Mouse (Mus musculus) liver, embryonic 14.5 days (tissue): ENCODE measurements around the gene Cacna2d2. TPM values are rescaled to one million over a fixed set of nuclear protein-coding genes. Genes with fewer than 3 reads are reported as not detected.

Source experiments
- ATAC-seq: fragments of 200-750 bp; cut with Nextera tagmentation; 2 replicates; pipeline ENCODE4 v1.8.0; 2017; ENCODE audit warnings: moderate number of reproducible peaks, mild to moderate bottlenecking, moderate library complexity; ENCODE audit not compliant: insufficient read depth
- DNase-seq, 3 experiments: peaks; one replicate each; pipeline ENCODE4 v3.0.0-alpha.2; 2012 to 2013; ENCODE audit warnings: low read depth in 3 of 3, low spot score in 3 of 3
- H3K27ac ChIP-seq: fragments of 300-500 bp; sonication (generic); 2 replicates; pipeline ENCODE4 v1.5.1; 2014; ENCODE audit warnings: moderate library complexity, mild to moderate bottlenecking, control low read depth, inconsistent platforms
- H3K27me3 ChIP-seq: fragments of 300-500 bp; sonication (generic); 2 replicates; pipeline ENCODE4 v1.6.1; 2014; ENCODE audit warnings: mild to moderate bottlenecking, low read length, moderate library complexity; ENCODE audit not compliant: control insufficient read depth, insufficient read depth
- H3K36me3 ChIP-seq: fragments of 300-500 bp; sonication (generic); replicated peaks from 2 replicates; pipeline ENCODE4 v1.6.1; 2014; ENCODE audit warnings: low read depth; ENCODE audit not compliant: control insufficient read depth, insufficient read depth
- H3K4me1 ChIP-seq, 2 experiments: fragments of 200-500 bp in 1 of 2; fragments of 300-500 bp in 1 of 2; sonication (generic) in 1 of 2; replicated peaks; 2 replicates each; pipeline ENCODE4 v1.6.1; 2012 to 2014; ENCODE audit warnings: antibody characterized with exemption in 1 of 2, inconsistent platforms in 1 of 2, low read length in 1 of 2; ENCODE audit not compliant: control insufficient read depth in 2 of 2, insufficient read depth in 2 of 2
- H3K4me2 ChIP-seq: fragments of 300-500 bp; sonication (generic); 2 replicates; pipeline ENCODE4 v1.6.1; 2014; ENCODE audit warnings: low read depth, mild to moderate bottlenecking, control low read depth, moderate library complexity
- H3K4me3 ChIP-seq, 2 experiments: fragments of 200-500 bp in 1 of 2; fragments of 300-500 bp in 1 of 2; sonication (generic) in 1 of 2; 2 replicates each; pipeline ENCODE4 v1.5.1; 2012 to 2014; ENCODE audit warnings: low read depth in 2 of 2, low read length in 2 of 2, mild to moderate bottlenecking in 2 of 2, control low read depth in 1 of 2, inconsistent platforms in 1 of 2, moderate library complexity in 1 of 2; ENCODE audit not compliant: insufficient read depth in 1 of 2
- H3K9ac ChIP-seq: fragments of 300-500 bp; sonication (generic); replicated peaks from 2 replicates; pipeline ENCODE4 v1.6.1; 2014; ENCODE audit warnings: mild to moderate bottlenecking, control low read depth, moderate library complexity
- H3K9me3 ChIP-seq: fragments of 300-500 bp; sonication (generic); 2 replicates; pipeline ENCODE4 v1.6.1; 2016; ENCODE audit warnings: low read length, mixed read lengths; ENCODE audit not compliant: control insufficient read depth
- CTCF ChIP-seq: IDR thresholded peaks from 2 replicates; pipeline ENCODE4 v1.5.1; 2016; ENCODE audit warnings: antibody characterized with exemption, low read depth, control low read depth
- EP300 ChIP-seq: IDR thresholded peaks from 2 replicates; pipeline ENCODE4 v1.6.1; 2016; ENCODE audit warnings: antibody characterized with exemption, low read depth
- WGBS: fragments of 180-500 bp; shearing (Covaris S2); extraction: QIAGEN DNeasy Blood & Tissue Kit; methylation state at CpG from one replicate; pipeline ENCODE4 v1.1.7; 2014; ENCODE audit not compliant: insufficient replicate concordance; 5-methylcytosine and 5-hydroxymethylcytosine counted together
- polyA plus RNA-seq, 2 experiments: library from polyadenylated mRNA; depleted of rRNA in 1 of 2; stranded (reverse) in 1 of 2; unstranded in 1 of 2; fragments of >200 nt; fragmentation: Nextera tagmentation in 1 of 2; extraction: Ambion mirVana in 1 of 2; gene quantifications; 2 replicates each; pipeline versions ENCODE4 v1.2.1 to v1.2.3; 2012 to 2014

Gene Cacna2d2
- polyA plus RNA-seq, 2 experiments: 0.06 TPM; not detected in 1

DNA sequence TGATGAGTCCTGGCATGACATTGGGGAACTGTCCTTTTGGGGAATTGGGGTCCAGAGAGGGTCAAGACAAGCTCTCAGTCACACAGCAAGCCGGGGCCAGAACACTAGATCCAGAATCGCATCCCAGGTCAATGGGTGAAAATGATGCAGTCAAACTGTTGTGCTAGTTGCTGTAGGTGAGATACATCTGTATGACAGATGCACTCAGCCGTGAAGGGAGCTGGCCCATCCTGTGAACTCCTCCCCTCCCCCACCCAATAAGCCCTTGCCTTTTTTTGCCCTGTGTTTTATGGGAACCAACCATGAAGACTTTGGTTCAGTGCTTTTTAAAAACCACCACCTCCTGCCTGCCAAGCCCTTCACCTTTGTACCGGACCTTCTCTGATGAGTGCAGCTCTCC lies 43.5 kb downstream of the Cacna2d2 start:
- H3K36me3 ChIP-seq: no peaks in the 10 kb centered on the region
- DNase-seq: no peak

DNA sequence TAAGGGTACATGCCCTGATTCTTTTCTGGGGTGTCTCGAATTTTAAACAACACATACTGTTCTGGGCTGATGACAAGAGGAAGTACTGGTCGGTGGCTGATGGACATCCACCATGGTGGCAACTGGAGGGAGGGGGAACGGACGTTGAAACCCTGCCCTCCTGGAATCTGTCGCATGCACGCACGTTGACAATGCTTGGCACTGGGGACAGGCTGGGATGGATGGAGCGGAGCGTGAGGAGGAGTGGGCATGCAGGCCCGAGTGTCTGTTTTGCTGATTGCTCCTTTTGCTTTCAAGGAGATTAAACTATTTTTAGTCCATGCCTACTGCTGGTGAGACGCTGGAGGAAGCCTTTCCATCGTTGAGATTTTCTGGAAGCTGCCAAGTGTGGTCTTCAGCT lies 43.9 kb downstream of the Cacna2d2 start:
- Histone ChIP-seq H3K4me3 (no peak overlapping the region), H3K9ac (no peak overlapping the region), H3K4me1 (no peaks in the 10 kb centered on the region), H3K9me3 (no peaks in the 10 kb centered on the region), H3K27me3 (no peaks in the 10 kb centered on the region; the same call in 1 of the 2 replicates), H3K4me2 (no peak overlapping the region), H3K27ac (no peak overlapping the region), H3K36me3 (no peaks in the 10 kb centered on the region)
- TF ChIP-seq EP300 (no peak), CTCF (no peak)
- ATAC-seq: no peak
- WGBS: 55% methylated on average over 12 of the region's 12 CpGs
- DNase-seq: no peak

More for the DNA sequence above, 43.5 kb downstream of the Cacna2d2 start:
- 60% methylated on average over 4 of the region's 4 CpGs for WGBS
- TF ChIP-seq EP300 (no peak), CTCF (no peak)
- no peak overlapping the region for H3K4me2 ChIP-seq
- H3K27me3 ChIP-seq: no peaks in the 10 kb centered on the region; the same call in 1 of the 2 replicates
- H3K9ac ChIP-seq: no peak overlapping the region
- no peak for ATAC-seq
- no peak overlapping the region for H3K4me3 ChIP-seq
- H3K4me1 ChIP-seq: no peaks in the 10 kb centered on the region
- H3K27ac ChIP-seq: no peak overlapping the region
- H3K9me3 ChIP-seq: no peaks in the 10 kb centered on the region

DNA sequence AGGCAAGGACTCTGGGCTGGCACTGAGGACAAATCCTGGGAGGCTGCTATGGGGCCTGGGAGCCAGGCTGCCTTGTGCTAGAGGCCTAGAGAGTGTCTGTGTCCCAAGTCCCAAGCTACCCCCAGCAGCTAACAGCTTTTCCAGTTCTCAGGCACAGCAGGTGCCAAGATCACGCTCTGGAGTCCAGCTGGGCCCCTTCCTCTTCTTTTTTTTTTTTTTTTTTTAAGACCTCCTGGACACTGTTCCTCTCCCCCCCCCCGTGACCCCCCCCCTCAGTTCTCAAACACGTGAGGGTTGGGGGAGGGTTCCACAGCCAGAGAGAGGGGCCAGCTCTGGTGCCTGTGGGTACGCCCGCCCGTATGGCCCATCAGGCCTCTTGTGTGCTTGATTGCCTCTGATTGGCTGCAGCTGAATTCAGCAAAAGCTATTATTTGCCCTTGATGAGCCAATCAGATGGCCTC lies 45.6 kb downstream of the Cacna2d2 start:
- H3K36me3 ChIP-seq: no peaks in the 10 kb centered on the region
- TF ChIP-seq EP300 (no peak), CTCF (no peak)
- WGBS: 42% methylated on average over 5 of the region's 6 CpGs

DNA sequence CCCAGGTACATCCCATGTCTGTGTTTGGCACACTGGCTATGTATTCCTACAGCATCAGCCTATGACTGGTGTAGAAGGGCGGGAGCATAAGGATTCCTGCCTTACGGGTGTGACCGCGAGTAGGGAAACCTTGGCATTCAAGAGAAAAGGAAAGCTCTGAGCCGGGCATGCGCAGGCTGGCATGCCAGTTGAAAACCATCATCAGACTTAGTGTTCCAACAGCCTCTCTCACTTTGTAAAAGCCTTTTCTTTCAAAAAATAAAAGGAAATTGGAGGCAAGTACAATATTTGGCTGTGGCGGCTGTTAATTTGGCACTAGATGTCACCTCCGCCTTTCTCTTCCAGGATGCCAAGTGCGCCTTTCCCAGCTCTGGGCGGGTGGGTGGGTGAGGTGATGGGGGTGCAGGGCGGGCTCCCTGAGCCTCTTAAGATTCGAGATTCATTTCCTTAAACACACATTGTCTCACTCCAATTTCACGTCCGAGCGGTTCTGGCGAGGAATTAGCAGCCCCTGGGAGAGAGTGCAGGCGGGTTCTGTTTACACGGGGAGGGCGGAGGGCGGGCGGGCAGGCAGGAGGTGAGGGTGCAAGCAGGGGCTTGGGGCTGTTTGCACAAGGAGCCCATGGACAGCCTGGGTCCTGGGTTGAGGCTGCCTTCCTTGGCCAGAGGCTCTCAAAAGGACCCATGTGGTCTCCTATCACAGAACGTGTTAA lies 49.5 kb downstream of the Cacna2d2 start:
- Histone ChIP-seq H3K9ac (no peak overlapping the region), H3K4me1 (peaks cover 0 to 4% of the 10 kb centered on the region in 2 experiments; a peak in 2 of 4 replicates), H3K27me3 (no peaks in the 10 kb centered on the region; the same call in none of the 2 replicates), H3K4me2 (no peak overlapping the region), H3K9me3 (no peaks in the 10 kb centered on the region), H3K36me3 (no peaks in the 10 kb centered on the region), H3K4me3 (no peak overlapping the region), H3K27ac (no peak overlapping the region)
- DNase-seq (no peak), ATAC-seq (no peak)
- TF ChIP-seq EP300: no peak
- no peak for TF ChIP-seq CTCF
- WGBS: 53% methylated on average over 22 of the region's 22 CpGs

More for the DNA sequence above, 45.6 kb downstream of the Cacna2d2 start:
- H3K4me1 ChIP-seq: no peaks in the 10 kb centered on the region
- DNase-seq (no peak), ATAC-seq (no peak)
- H3K27ac ChIP-seq: no peak overlapping the region
- H3K27me3 ChIP-seq: no peaks in the 10 kb centered on the region; the same call in none of the 2 replicates
- H3K4me3 ChIP-seq: no peak overlapping the region
- no peaks in the 10 kb centered on the region for H3K9me3 ChIP-seq
- H3K4me2 ChIP-seq: no peak overlapping the region
- H3K9ac ChIP-seq: no peak overlapping the region

DNA sequence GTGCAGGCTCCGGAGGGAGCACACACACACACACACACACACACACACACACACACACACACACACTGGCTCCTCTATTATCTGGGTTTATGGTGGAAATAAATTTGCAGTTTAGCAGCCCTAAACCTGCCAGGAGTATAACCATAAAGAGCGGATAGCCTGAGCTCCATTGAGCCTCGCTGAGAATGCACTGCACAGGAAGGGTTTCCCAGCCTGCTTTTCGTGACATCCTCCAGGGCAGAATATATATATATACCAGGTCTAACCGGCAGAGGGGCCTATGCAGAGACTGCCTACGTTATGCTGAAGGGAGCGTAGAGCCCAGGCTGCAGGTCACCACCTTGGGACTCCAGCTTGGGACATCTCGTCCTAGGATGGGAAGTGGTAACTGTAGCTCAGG lies 52.0 kb downstream of the Cacna2d2 start:
- Histone ChIP-seq H3K9me3 (no peaks in the 10 kb centered on the region), H3K27me3 (no peaks in the 10 kb centered on the region; the same call in none of the 2 replicates), H3K4me2 (no peak overlapping the region), H3K27ac (no peak overlapping the region), H3K4me3 (no peak overlapping the region), H3K36me3 (no peaks in the 10 kb centered on the region), H3K9ac (no peak overlapping the region), H3K4me1 (peaks cover 0 to 4% of the 10 kb centered on the region in 2 experiments; a peak in 2 of 4 replicates)
- 0 out of 2 replicates have a peak, but pooled peaks have one; percentile 7 for TF ChIP-seq CTCF
- no peak for TF ChIP-seq EP300
- WGBS: 61% methylated on average over 8 of the region's 8 CpGs
- DNase-seq: no peak
- ATAC-seq: no peak
